Mouse (Mus musculus) ovary, adult 18-20 months (tissue): ENCODE data around the gene Fam19a1.

Source experiments
- DNase-seq: peaks from one replicate; pipeline ENCODE4 v3.0.0; 2022; ENCODE audit warnings: low spot score, mixed read lengths

Fam19a1 gene

GRCm38 (mm10) chr6:96439419-96439818, 326.5 kb downstream of the Fam19a1 start:
- DNase-seq, result no peak

- DNase-seq, result no peak
Observed at GRCm38 (mm10) chr6:96441971-96442370, 329.0 kb downstream of the Fam19a1 start.

- DNase-seq, result no peak
Observed at GRCm38 (mm10) chr6:96447466-96447865, 334.5 kb downstream of the Fam19a1 start.

GRCm38 (mm10) chr6:96456266-96456665, 343.3 kb downstream of the Fam19a1 start:
- no peak for DNase-seq

GRCm38 (mm10) chr6:96457590-96458259, 344.8 kb downstream of the Fam19a1 start:
- DNase-seq, result no peak

- DNase-seq, result no peak
Observed at GRCm38 (mm10) chr6:96459041-96459440, 346.1 kb downstream of the Fam19a1 start.

- no peak for DNase-seq
Observed at GRCm38 (mm10) chr6:96499464-96499863, 386.5 kb downstream of the Fam19a1 start.

GRCm38 (mm10) chr6:96541600-96541999, 428.6 kb downstream of the Fam19a1 start:
- no peak for DNase-seq

GRCm38 (mm10) chr6:96544832-96545231, 431.9 kb downstream of the Fam19a1 start:
- no peak for DNase-seq

- no peak for DNase-seq
Observed at GRCm38 (mm10) chr6:96550431-96550830, 437.5 kb downstream of the Fam19a1 start.

- DNase-seq, result no peak
Observed at GRCm38 (mm10) chr6:96578649-96579048, 465.7 kb downstream of the Fam19a1 start.

- no peak for DNase-seq
Observed at GRCm38 (mm10) chr6:96580726-96581125, 467.8 kb downstream of the Fam19a1 start.

GRCm38 (mm10) chr6:96581187-96581586, 468.2 kb downstream of the Fam19a1 start:
- DNase-seq, result no peak

GRCm38 (mm10) chr6:96587427-96587826, 474.5 kb downstream of the Fam19a1 start:
- DNase-seq, result no peak

GRCm38 (mm10) chr6:96593031-96593430, 480.1 kb downstream of the Fam19a1 start:
- DNase-seq, result no peak

- no peak for DNase-seq
Observed at GRCm38 (mm10) chr6:96595201-96595600, 482.2 kb downstream of the Fam19a1 start.

GRCm38 (mm10) chr6:96624196-96624595, 511.2 kb downstream of the Fam19a1 start:
- no peak for DNase-seq

GRCm38 (mm10) chr6:96631518-96631917, 518.6 kb downstream of the Fam19a1 start:
- DNase-seq, result no peak

- DNase-seq, result no peak
Observed at GRCm38 (mm10) chr6:96632243-96632642, 519.3 kb downstream of the Fam19a1 start.

- no peak for DNase-seq
Observed at GRCm38 (mm10) chr6:96635663-96636062, 522.7 kb downstream of the Fam19a1 start.

GRCm38 (mm10) chr6:96648742-96649141, 535.8 kb downstream of the Fam19a1 start:
- DNase-seq, result no peak

- DNase-seq, result no peak
Observed at GRCm38 (mm10) chr6:96649267-96649666, 536.3 kb downstream of the Fam19a1 start.

- DNase-seq, result no peak
Observed at GRCm38 (mm10) chr6:96666311-96666710, 553.4 kb downstream of the Fam19a1 start.

- DNase-seq, result no peak
Observed at GRCm38 (mm10) chr6:96677813-96678212, 564.9 kb downstream of the Fam19a1 start.
